Mouse (Mus musculus) lung, embryonic 15.5 days (tissue): ENCODE results near the gene 1700017N19Rik. TPM values are rescaled to one million over a fixed set of nuclear protein-coding genes. Genes with fewer than 3 reads are reported as not detected.

ENCODE experiments used
- polyA plus RNA-seq: library from polyadenylated mRNA; unstranded; fragments of >200 nt; fragmentation: Nextera tagmentation; extraction: Ambion mirVana; gene quantifications from 2 replicates; pipeline ENCODE4 v1.2.1, GENCODE M21; 2015

1700017N19Rik gene
- polyA plus RNA-seq, 1 experiment from 2014 or later = not detected

Other genes starting within 250 kb of the 1700017N19Rik start
- gene Gm4302, start 249.6 kb upstream of the 1700017N19Rik start, polyA plus RNA-seq = not detected in 2 replicates
- not detected in 2 replicates for gene Gm4303, start 244.5 kb upstream of the 1700017N19Rik start, polyA plus RNA-seq
- not detected in 2 replicates for gene Gm4305, start 239.4 kb upstream of the 1700017N19Rik start, polyA plus RNA-seq
- not detected in 2 replicates for gene Gm4307, start 229.1 kb upstream of the 1700017N19Rik start, polyA plus RNA-seq
- gene Gm4312, start 207.9 kb upstream of the 1700017N19Rik start, polyA plus RNA-seq = not detected in 2 replicates
- 24.7 and 26.6 TPM in 2 replicates for gene Tmtc3, start 103.1 kb upstream of the 1700017N19Rik start, polyA plus RNA-seq
- gene Cep290, start 102.9 kb upstream of the 1700017N19Rik start, polyA plus RNA-seq = 5.5 and 5.8 TPM in 2 replicates
- 7.4 and 7.7 TPM in 2 replicates for gene 4930430F08Rik, start 61 bp upstream of the 1700017N19Rik start, polyA plus RNA-seq